Mouse (Mus musculus) effector memory CD4-positive, alpha-beta T cell, adult 5 months (primary cell): ENCODE data around the gene Mmp15. TPM values are rescaled to one million over a fixed set of nuclear protein-coding genes. Genes with fewer than 3 reads are reported as not detected.

Experiments used
- polyA plus RNA-seq: library from polyadenylated mRNA; unstranded; fragments of 100-300 nt; shearing (Covaris generic); gene quantifications from one replicate; pipeline ENCODE4 v1.2.1, GENCODE M21; 2017

The Mmp15 gene
- polyA plus RNA-seq, result 0.29 TPM

GRCm38 (mm10) chr8:95352151-95352870, at the start of gene Mmp15:
TSS of gene Mmp15 (plus strand) at chr8:95352268.

GRCm38 (mm10) chr8:95306431-95306830, 45.6 kb upstream of the Mmp15 start, which contains the start of gene Cngb1:
TSS of gene Cngb1 (minus strand) at chr8:95306585.

GRCm38 (mm10) chr8:95310342-95310970, 41.6 kb upstream of the Mmp15 start, which contains the start of gene Tepp:
TSS of gene Tepp (plus strand) at chr8:95310566.

GRCm38 (mm10) chr8:95331720-95332436, 20.2 kb upstream of the Mmp15 start, which contains the start of the genes Zfp319 and Usb1:
TSS of gene Zfp319 (minus strand) at chr8:95331950.
TSS of gene Usb1 (plus strand) at chr8:95332284.

Other genes with a start within 250 kb of the Mmp15 start
- gene Kifc3, start 149.5 kb upstream of the Mmp15 start, polyA plus RNA-seq, result not detected
- gene Cngb1, start 45.7 kb upstream of the Mmp15 start, polyA plus RNA-seq, result not detected
- not detected for gene Tepp, start 41.7 kb upstream of the Mmp15 start, polyA plus RNA-seq
- 6.1 TPM for gene Zfp319, start 20.3 kb upstream of the Mmp15 start, polyA plus RNA-seq
- gene Usb1, start 20.0 kb upstream of the Mmp15 start, polyA plus RNA-seq, result 47.6 TPM
- gene Cfap20, start 82.6 kb downstream of the Mmp15 start, polyA plus RNA-seq, result 45.7 TPM
- gene Csnk2a2, start 137.8 kb downstream of the Mmp15 start, polyA plus RNA-seq, result 39.7 TPM
- not detected for gene Ccdc113, start 181.8 kb downstream of the Mmp15 start, polyA plus RNA-seq
- not detected for gene Prss54, start 224.1 kb downstream of the Mmp15 start, polyA plus RNA-seq